Mouse (Mus musculus) right cerebral cortex, postnatal 10 days (tissue): ENCODE results near the gene Ptma.
"Not testable (repeated sequence)": the region's sequence is repeated elsewhere in the genome, so short reads cannot be mapped to it uniquely, and the experiment has no call there.

Experiments used
- DNase-seq, 2 experiments: peaks; one replicate each; pipeline ENCODE4 v3.0.0; 2021; ENCODE audit warnings: low spot score in 2 of 2

Gene Ptma

GRCm38 (mm10) chr1:86539583-86539982 is 13.1 kb downstream of the Ptma start:
- DNase-seq, result not testable (repeated sequence)

GRCm38 (mm10) chr1:86542584-86542983 is 16.1 kb downstream of the Ptma start:
- DNase-seq, result no peak

- DNase-seq, result no peak
Observed at GRCm38 (mm10) chr1:86546797-86547196, 20.3 kb downstream of the Ptma start.

GRCm38 (mm10) chr1:86551299-86551698 is 24.8 kb downstream of the Ptma start:
- DNase-seq, result no peak

- DNase-seq, result no peak
Observed at GRCm38 (mm10) chr1:86551877-86552276, 25.4 kb downstream of the Ptma start.

GRCm38 (mm10) chr1:86555665-86556064 is 29.1 kb downstream of the Ptma start:
- DNase-seq, result no peak

- DNase-seq, result no peak
Observed at GRCm38 (mm10) chr1:86557872-86558271, 31.3 kb downstream of the Ptma start.

GRCm38 (mm10) chr1:86559232-86559631 is 32.7 kb downstream of the Ptma start:
- no peak for DNase-seq

- DNase-seq, result no peak
Observed at GRCm38 (mm10) chr1:86562663-86563062, 36.1 kb downstream of the Ptma start.

- no peak for DNase-seq
Observed at GRCm38 (mm10) chr1:86568409-86568808, 41.9 kb downstream of the Ptma start.

GRCm38 (mm10) chr1:86569292-86569860 is 42.9 kb downstream of the Ptma start:
- DNase-seq, result no peak

GRCm38 (mm10) chr1:86571381-86571780 is 44.9 kb downstream of the Ptma start:
- no peak for DNase-seq

GRCm38 (mm10) chr1:86571941-86572340 is 45.4 kb downstream of the Ptma start:
- no peak for DNase-seq
